Mouse (Mus musculus) lung, adult 2 months (tissue): Measurements from ENCODE around the gene Pecr. TPM values are rescaled to one million over a fixed set of nuclear protein-coding genes. Genes with fewer than 3 reads are reported as not detected.
"Not testable (repeated sequence)": the region's sequence is repeated elsewhere in the genome, so short reads cannot be mapped to it uniquely, and the experiment has no call there.

Experiments used
- DNase-seq: peaks from one replicate; pipeline ENCODE4 v3.0.0; 2022
- H3K4me1 ChIP-seq: fragments of 200-500 bp; 2 replicates; pipeline ENCODE4 v1.6.1; 2011; ENCODE audit warnings: low read length; ENCODE audit not compliant: control insufficient read depth, insufficient read depth
- H3K4me3 ChIP-seq: fragments of 200-500 bp; replicated peaks from 2 replicates; pipeline ENCODE3; 2011; ENCODE audit warnings: low read depth, mild to moderate bottlenecking, control low read depth, low read length; ENCODE audit errors: extremely low read depth
- CTCF ChIP-seq: fragments of 200-500 bp; IDR thresholded peaks from 2 replicates; pipeline ENCODE4 v1.5.1; 2011; ENCODE audit warnings: mild to moderate bottlenecking, low read length, control low read depth; ENCODE audit not compliant: insufficient read depth
- POLR2A ChIP-seq: fragments of 200-500 bp; IDR thresholded peaks from 2 replicates; pipeline ENCODE4 v1.6.1; 2011; ENCODE audit warnings: low read depth, mild to moderate bottlenecking, control low read depth, low read length, borderline replicate concordance; ENCODE audit errors: extremely low read depth
- WGBS: fragments of 180-500 bp; shearing (Covaris S2); methylation state at CpG from one replicate; pipeline ENCODE4 v1.1.7; 2018; 5-methylcytosine and 5-hydroxymethylcytosine counted together
- polyA plus RNA-seq: library from polyadenylated mRNA; depleted of rRNA; stranded (reverse); fragments of >200 nt; gene quantifications from 2 replicates; pipeline ENCODE4 v1.2.3, GENCODE M21; 2012

Pecr gene
- polyA plus RNA-seq, 1 experiment = 4.6 TPM

- under 1% methylated on average over 47 of the region's 47 CpGs for WGBS
- Histone ChIP-seq H3K4me1 (no peaks in the 10 kb centered on the region), H3K4me3 (peak overlapping the region; percentile 69)
- TF ChIP-seq CTCF = no peak
- TF ChIP-seq POLR2A = peak; percentile 91; the same call in 1 of the 2 replicates
- DNase-seq = peak; percentile 94
These were observed 40.3 kb downstream of the Pecr start for GRCm38 (mm10) chr1:72243656-72244316.

GRCm38 (mm10) chr1:72242581-72243143 lies 41.5 kb downstream of the Pecr start:
- H3K4me1 ChIP-seq = no peaks in the 10 kb centered on the region
- 86% methylated on average over 5 of the region's 5 CpGs for WGBS
- no peak for DNase-seq
- H3K4me3 ChIP-seq = no peak overlapping the region
- TF ChIP-seq POLR2A = no peak
- TF ChIP-seq CTCF = no peak

DNA sequence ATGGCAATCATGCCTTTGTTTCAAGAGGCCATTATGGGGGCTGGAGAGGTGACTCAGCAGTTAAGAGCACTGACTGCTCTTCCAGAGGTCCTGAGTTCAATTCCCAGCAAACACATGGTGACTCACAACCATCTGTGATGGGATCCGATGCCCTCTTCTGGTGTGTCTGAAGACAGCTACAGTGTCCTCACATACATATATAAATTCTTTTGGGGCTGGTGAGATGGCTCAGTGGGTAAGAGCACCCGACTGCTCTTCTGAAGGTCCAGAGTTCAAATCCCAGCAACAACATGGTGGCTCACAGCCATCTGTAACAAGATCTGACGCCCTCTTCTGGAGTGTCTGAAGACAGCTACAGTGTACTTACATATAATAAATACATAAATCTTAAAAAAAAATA lies 45.0 kb downstream of the Pecr start:
- 80% methylated on average over 3 of the region's 3 CpGs for WGBS
- DNase-seq, H3K4me1 ChIP-seq: not testable (repeated sequence)

GRCm38 (mm10) chr1:72238016-72238580 lies 46.0 kb downstream of the Pecr start:
- WGBS = 72% methylated on average over 10 of the region's 10 CpGs
- H3K4me1 ChIP-seq = no peaks in the 10 kb centered on the region
- TF ChIP-seq CTCF = no peak
- no peak for TF ChIP-seq POLR2A
- no peak for DNase-seq
- H3K4me3 ChIP-seq = no peak overlapping the region

More for the DNA sequence above, 45.0 kb downstream of the Pecr start:
- not testable (repeated sequence) for H3K4me3 ChIP-seq

DNA sequence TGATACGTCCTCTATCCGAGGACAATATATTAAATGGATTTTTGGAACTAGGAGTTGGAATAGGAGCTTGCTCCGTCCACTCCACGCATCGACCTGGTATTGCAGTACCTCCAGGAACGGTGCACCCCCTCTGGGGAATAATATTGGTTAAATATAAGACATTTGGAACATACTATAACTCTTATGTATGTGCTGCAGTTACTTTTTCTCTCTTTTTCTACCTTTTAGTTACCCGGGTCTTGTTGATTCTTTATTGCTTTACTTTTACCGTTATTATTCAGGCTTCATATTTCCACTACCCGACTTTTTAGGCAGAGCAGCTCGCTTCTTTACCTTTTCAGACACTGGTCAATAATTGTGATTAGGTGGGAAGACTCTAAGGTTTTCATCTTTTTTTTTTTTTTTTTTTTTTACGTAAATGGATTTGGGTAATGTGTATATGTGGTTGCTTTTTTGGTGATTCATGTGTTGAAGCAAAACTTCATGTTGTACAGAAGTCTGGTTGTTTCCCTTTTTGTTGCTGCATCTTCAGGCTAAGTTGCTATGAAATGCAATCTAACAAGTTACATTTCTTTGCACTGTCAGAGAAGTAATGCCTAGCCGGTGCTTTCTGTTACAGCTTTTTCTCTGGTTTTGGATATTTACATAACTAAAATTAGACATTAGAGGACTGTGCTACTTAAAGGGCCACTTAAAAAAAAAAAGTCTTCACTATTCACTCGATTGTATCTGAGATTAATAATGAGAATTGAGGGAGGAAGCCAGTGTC lies 46.9 kb downstream of the Pecr start:
- Histone ChIP-seq H3K4me1 (no peaks in the 10 kb centered on the region), H3K4me3 (no peak overlapping the region)
- no peak for TF ChIP-seq POLR2A
- no peak for TF ChIP-seq CTCF
- DNase-seq = no peak
- 5% methylated on average over 13 of the region's 13 CpGs for WGBS

DNA sequence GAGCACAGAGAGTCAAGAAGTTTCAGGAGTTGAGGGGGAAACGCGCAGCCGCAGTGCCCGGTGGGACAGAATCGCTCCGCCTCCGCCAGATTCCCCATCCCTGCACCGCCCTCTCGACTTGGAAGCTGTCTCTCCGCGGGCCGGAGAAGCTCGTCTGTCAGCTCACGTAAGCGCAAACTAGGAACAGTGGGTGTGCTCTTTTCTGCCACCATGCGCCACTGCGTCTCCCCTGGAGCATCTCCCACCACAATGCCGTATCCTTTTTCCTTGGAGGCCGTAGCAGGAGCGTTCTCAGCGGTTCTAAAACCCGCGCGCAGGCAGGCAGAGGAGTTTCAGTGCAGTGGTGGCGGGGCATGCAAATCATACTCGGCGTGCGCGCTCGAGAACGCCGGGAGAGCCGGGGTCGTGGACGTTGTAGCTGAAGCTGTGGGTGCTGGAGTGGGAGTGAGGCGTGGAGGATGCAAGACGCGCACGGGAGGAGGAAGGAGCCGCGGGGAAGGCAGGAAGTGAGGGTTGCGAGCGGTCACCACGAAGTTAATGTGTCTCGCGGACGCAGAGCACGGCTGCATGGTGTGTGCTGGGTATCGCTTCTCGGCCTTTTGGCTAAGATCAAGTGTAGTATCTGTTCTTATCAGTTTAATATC lies 47.6 kb downstream of the Pecr start:
- peak; percentile 69 for DNase-seq
- under 1% methylated on average over 37 of the region's 50 CpGs for WGBS
- H3K4me1 ChIP-seq = not testable (repeated sequence)
- peak; percentile 24; the same call in 1 of the 2 replicates for TF ChIP-seq POLR2A
- H3K4me3 ChIP-seq = peak overlapping the region; percentile 75

- 68% methylated on average over 10 of the region's 10 CpGs for WGBS
- H3K4me1 ChIP-seq, H3K4me3 ChIP-seq, DNase-seq: not testable (repeated sequence)
These were observed 51.5 kb downstream of the Pecr start for GRCm38 (mm10) chr1:72232592-72232991.

- 18% methylated on average over 3 of the region's 3 CpGs for WGBS
- H3K4me1 ChIP-seq = no peaks in the 10 kb centered on the region
- TF ChIP-seq CTCF (no peak), POLR2A (no peak)
- H3K4me3 ChIP-seq = no peak overlapping the region
- DNase-seq = no peak
These were observed 55.1 kb downstream of the Pecr start for GRCm38 (mm10) chr1:72228974-72229373.

DNA sequence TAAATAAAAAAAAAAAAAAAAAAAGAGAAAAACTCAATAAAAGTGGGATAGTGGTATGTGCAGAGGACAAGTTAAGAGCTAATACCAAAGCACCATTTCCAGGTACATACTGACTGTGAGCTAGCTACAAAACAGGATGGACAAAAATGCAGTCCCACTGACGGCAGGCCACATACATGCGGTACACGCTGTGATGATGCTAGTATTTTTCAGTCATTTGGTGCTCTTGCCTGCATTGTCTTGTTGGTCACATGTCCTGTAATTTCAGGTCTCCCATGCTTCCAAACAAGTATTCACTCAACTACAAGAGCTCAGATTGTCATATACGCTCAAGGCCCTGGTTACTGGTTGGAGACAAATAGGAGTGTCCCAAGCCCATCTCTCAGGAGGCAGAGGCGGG lies 56.6 kb downstream of the Pecr start:
- 87% methylated on average over 5 of the region's 5 CpGs for WGBS
- Histone ChIP-seq H3K4me1 (no peaks in the 10 kb centered on the region), H3K4me3 (no peak overlapping the region)
- no peak for TF ChIP-seq POLR2A
- no peak for DNase-seq
